Mouse (Mus musculus) cerebellum, postnatal 25 days (tissue): ENCODE data around the gene Eml6.

Experiments used
- DNase-seq, 2 experiments: peaks; one replicate each; pipeline ENCODE4 v3.0.0; 2021; ENCODE audit warnings: mixed read lengths in 2 of 2

Eml6 gene

GRCm38 (mm10) chr11:29746203-29746602 lies 279.6 kb downstream of the Eml6 start:
- no peak for DNase-seq

- peak; percentile 67 to 76 for DNase-seq
These were observed 280.3 kb downstream of the Eml6 start for GRCm38 (mm10) chr11:29745513-29745912.

- DNase-seq = no peak
These were observed 280.9 kb downstream of the Eml6 start for GRCm38 (mm10) chr11:29744760-29745430.

GRCm38 (mm10) chr11:29739752-29740151 lies 286.1 kb downstream of the Eml6 start:
- no peak for DNase-seq

GRCm38 (mm10) chr11:29727901-29728300 lies 297.9 kb downstream of the Eml6 start:
- DNase-seq = no peak

GRCm38 (mm10) chr11:29725610-29726009 lies 300.2 kb downstream of the Eml6 start:
- no peak for DNase-seq

- DNase-seq = no peak
These were observed 300.7 kb downstream of the Eml6 start for GRCm38 (mm10) chr11:29725167-29725566.

- DNase-seq = no peak
These were observed 301.6 kb downstream of the Eml6 start for GRCm38 (mm10) chr11:29724213-29724612.

GRCm38 (mm10) chr11:29719597-29719996 lies 306.2 kb downstream of the Eml6 start:
- no peak for DNase-seq

- no peak for DNase-seq
These were observed 307.3 kb downstream of the Eml6 start for GRCm38 (mm10) chr11:29718541-29718940.

GRCm38 (mm10) chr11:29715499-29715898 lies 310.3 kb downstream of the Eml6 start:
- no peak for DNase-seq

- DNase-seq = peak in 1 of 2 experiments; percentile 38
These were observed 311.0 kb downstream of the Eml6 start for GRCm38 (mm10) chr11:29714789-29715188.

- no peak for DNase-seq
These were observed 311.7 kb downstream of the Eml6 start for GRCm38 (mm10) chr11:29714114-29714513.

- no peak for DNase-seq
These were observed 316.3 kb downstream of the Eml6 start for GRCm38 (mm10) chr11:29709512-29709911.

GRCm38 (mm10) chr11:29706845-29707244 lies 319.0 kb downstream of the Eml6 start:
- no peak for DNase-seq

GRCm38 (mm10) chr11:29705263-29705662 lies 320.6 kb downstream of the Eml6 start:
- no peak for DNase-seq

GRCm38 (mm10) chr11:29702721-29703120 lies 323.1 kb downstream of the Eml6 start:
- DNase-seq = peak; percentile 10 to 52

GRCm38 (mm10) chr11:29694754-29695153 lies 331.1 kb downstream of the Eml6 start:
- DNase-seq = no peak

GRCm38 (mm10) chr11:29693576-29694410 lies 332.0 kb downstream of the Eml6 start:
- peak; percentile 84 to 87 for DNase-seq
